Mouse (Mus musculus) liver, embryonic 12.5 days (tissue): ENCODE results near the gene Car11. TPM values are rescaled to one million over a fixed set of nuclear protein-coding genes. Genes with fewer than 3 reads are reported as not detected.
A peak's percentile ranks its signal among the peaks of the same experiment; 100 is the strongest.

Experiments
- ATAC-seq: fragments of 200-750 bp; cut with Nextera tagmentation; 2 replicates; pipeline ENCODE4 v1.8.0; 2017; ENCODE audit warnings: moderate number of reproducible peaks, mild to moderate bottlenecking, moderate library complexity
- H3K27ac ChIP-seq: fragments of 300-500 bp; sonication (generic); 2 replicates; pipeline ENCODE4 v1.5.1; 2016; ENCODE audit warnings: mild to moderate bottlenecking
- H3K27me3 ChIP-seq: fragments of 300-500 bp; sonication (generic); replicated peaks from 2 replicates; pipeline ENCODE4 v1.6.1; 2016; ENCODE audit warnings: mild to moderate bottlenecking, moderate library complexity
- H3K36me3 ChIP-seq: fragments of 300-500 bp; sonication (generic); 2 replicates; pipeline ENCODE4 v1.6.1; 2016; ENCODE audit warnings: mild to moderate bottlenecking, moderate library complexity
- H3K4me1 ChIP-seq: fragments of 300-500 bp; sonication (generic); 2 replicates; pipeline ENCODE4 v1.6.1; 2016
- H3K4me2 ChIP-seq: fragments of 300-500 bp; sonication (generic); 2 replicates; pipeline ENCODE4 v1.6.1; 2016; ENCODE audit warnings: mild to moderate bottlenecking, moderate library complexity
- H3K4me3 ChIP-seq: fragments of 300-500 bp; sonication (generic); 2 replicates; pipeline ENCODE4 v1.5.1; 2016; ENCODE audit warnings: mild to moderate bottlenecking, moderate library complexity
- H3K9ac ChIP-seq: fragments of 300-500 bp; sonication (generic); 2 replicates; pipeline ENCODE4 v1.6.1; 2016; ENCODE audit warnings: mild to moderate bottlenecking, moderate library complexity
- H3K9me3 ChIP-seq: fragments of 300-500 bp; sonication (generic); replicated peaks from 2 replicates; pipeline ENCODE4 v1.6.1; 2016; ENCODE audit warnings: mild to moderate bottlenecking, moderate library complexity
- WGBS: fragments of 180-500 bp; shearing (Covaris S2); methylation state at CpG from one replicate; pipeline ENCODE4 v1.1.7; 2016; ENCODE audit not compliant: insufficient replicate concordance; 5-methylcytosine and 5-hydroxymethylcytosine counted together
- polyA plus RNA-seq: library from polyadenylated mRNA; unstranded; fragments of >200 nt; fragmentation: Nextera tagmentation; extraction: Ambion mirVana; gene quantifications from 2 replicates; pipeline ENCODE4 v1.2.1, GENCODE M21; 2016

Car11 gene
- polyA plus RNA-seq, 1 experiment from 2014 or later, result 0.93 TPM

GRCm38 (mm10) chr7:45695098-45695497, 4.5 kb upstream of the Car11 start:
- no peak overlapping the region for H3K4me2 ChIP-seq
- H3K4me3 ChIP-seq, result no peak overlapping the region
- H3K27me3 ChIP-seq, result peaks cover 25% of the 10 kb centered on the region
- no peaks in the 10 kb centered on the region for H3K9me3 ChIP-seq
- H3K36me3 ChIP-seq, result no peaks in the 10 kb centered on the region
- H3K4me1 ChIP-seq, result peaks cover 4% of the 10 kb centered on the region; the same call in 1 of the 2 replicates
- H3K9ac ChIP-seq, result no peak overlapping the region
- no peak overlapping the region for H3K27ac ChIP-seq
- ATAC-seq, result no peak
- 30% methylated on average over 6 of the region's 6 CpGs for WGBS

GRCm38 (mm10) chr7:45697894-45698293, 1.7 kb upstream of the Car11 start:
- ATAC-seq, result no peak
- Histone ChIP-seq H3K36me3 (no peaks in the 10 kb centered on the region), H3K4me3 (no peak overlapping the region), H3K9me3 (no peaks in the 10 kb centered on the region), H3K27me3 (peaks cover 51% of the 10 kb centered on the region), H3K9ac (no peak overlapping the region), H3K4me2 (no peak overlapping the region), H3K27ac (no peak overlapping the region), H3K4me1 (peaks cover 9% of the 10 kb centered on the region; the same call in 1 of the 2 replicates)
- 79% methylated on average over 7 of the region's 7 CpGs for WGBS

GRCm38 (mm10) chr7:45700301-45701015, 815 bp downstream of the Car11 start:
- WGBS, result 2% methylated on average over 20 of the region's 20 CpGs
- H3K27ac ChIP-seq, result no peak overlapping the region
- no peaks in the 10 kb centered on the region for H3K9me3 ChIP-seq
- no peak overlapping the region for H3K9ac ChIP-seq
- H3K4me3 ChIP-seq, result peak overlapping the region; percentile 30
- no peaks in the 10 kb centered on the region for H3K36me3 ChIP-seq
- H3K4me1 ChIP-seq, result peaks cover 32% of the 10 kb centered on the region
- ATAC-seq, result no peak
- H3K27me3 ChIP-seq, result peaks cover 59% of the 10 kb centered on the region
- H3K4me2 ChIP-seq, result peak overlapping the region; percentile 53

- H3K9me3 ChIP-seq, result no peaks in the 10 kb centered on the region
- 37% methylated on average over 11 of the region's 11 CpGs for WGBS
- H3K36me3 ChIP-seq, result no peaks in the 10 kb centered on the region
- H3K27me3 ChIP-seq, result peaks cover 59% of the 10 kb centered on the region
- no peak for ATAC-seq
- H3K27ac ChIP-seq, result no peak overlapping the region
- no peak overlapping the region for H3K4me2 ChIP-seq
- no peak overlapping the region for H3K9ac ChIP-seq
- H3K4me3 ChIP-seq, result no peak overlapping the region
- H3K4me1 ChIP-seq, result peaks cover 38% of the 10 kb centered on the region
Observed at GRCm38 (mm10) chr7:45701072-45701471, 1.4 kb downstream of the Car11 start.

- ATAC-seq, result no peak
- H3K4me1 ChIP-seq, result peaks cover 44% of the 10 kb centered on the region
- 69% methylated on average over 11 of the region's 11 CpGs for WGBS
- H3K4me2 ChIP-seq, result no peak overlapping the region
- H3K4me3 ChIP-seq, result no peak overlapping the region
- H3K9ac ChIP-seq, result no peak overlapping the region
- H3K9me3 ChIP-seq, result no peaks in the 10 kb centered on the region
- H3K36me3 ChIP-seq, result no peaks in the 10 kb centered on the region
- no peak overlapping the region for H3K27ac ChIP-seq
- peaks cover 59% of the 10 kb centered on the region for H3K27me3 ChIP-seq
Observed at GRCm38 (mm10) chr7:45701607-45702006, 2.0 kb downstream of the Car11 start.

- no peaks in the 10 kb centered on the region for H3K36me3 ChIP-seq
- H3K27ac ChIP-seq, result no peak overlapping the region
- H3K4me3 ChIP-seq, result no peak overlapping the region
- H3K27me3 ChIP-seq, result peaks cover 59% of the 10 kb centered on the region
- no peak for ATAC-seq
- 78% methylated on average over 11 of the region's 11 CpGs for WGBS
- H3K9me3 ChIP-seq, result no peaks in the 10 kb centered on the region
- no peak overlapping the region for H3K4me2 ChIP-seq
- no peak overlapping the region for H3K9ac ChIP-seq
- peaks cover 51% of the 10 kb centered on the region for H3K4me1 ChIP-seq
Observed at GRCm38 (mm10) chr7:45702316-45702715, 2.7 kb downstream of the Car11 start.

- H3K36me3 ChIP-seq, result no peaks in the 10 kb centered on the region
- H3K27ac ChIP-seq, result no peak overlapping the region
- peaks cover 56% of the 10 kb centered on the region for H3K27me3 ChIP-seq
- 83% methylated on average over 17 of the region's 17 CpGs for WGBS
- no peak overlapping the region for H3K4me3 ChIP-seq
- no peak for ATAC-seq
- H3K9me3 ChIP-seq, result no peaks in the 10 kb centered on the region
- H3K4me1 ChIP-seq, result peaks cover 57% of the 10 kb centered on the region
- H3K9ac ChIP-seq, result no peak overlapping the region
- no peak overlapping the region for H3K4me2 ChIP-seq
Observed at GRCm38 (mm10) chr7:45702809-45703520, 3.3 kb downstream of the Car11 start.

- WGBS, result 49% methylated on average over 12 of the region's 12 CpGs
- no peak overlapping the region for H3K9ac ChIP-seq
- peak overlapping the region; percentile 6; the same call in 1 of the 2 replicates for H3K4me3 ChIP-seq
- no peaks in the 10 kb centered on the region for H3K36me3 ChIP-seq
- peak overlapping the region; percentile 72; the same call in 1 of the 2 replicates for H3K27ac ChIP-seq
- no peaks in the 10 kb centered on the region for H3K9me3 ChIP-seq
- ATAC-seq, result no peak
- peaks cover 50% of the 10 kb centered on the region for H3K27me3 ChIP-seq
- H3K4me2 ChIP-seq, result peak overlapping the region; percentile 100
- peaks cover 64% of the 10 kb centered on the region for H3K4me1 ChIP-seq
Observed at GRCm38 (mm10) chr7:45703521-45704033, 3.9 kb downstream of the Car11 start.

- Histone ChIP-seq H3K9ac (peak overlapping the region; percentile 62), H3K36me3 (peaks cover under 1% of the 10 kb centered on the region; the same call in 1 of the 2 replicates)
Observed at GRCm38 (mm10) chr7:45704046-45704559, 4.5 kb downstream of the Car11 start.

GRCm38 (mm10) chr7:45704730-45705442, 5.2 kb downstream of the Car11 start, which contains the start of gene Dbp:
Gene Dbp (plus strand): TSS chr7:45705088.
- under 1% methylated on average over 36 of the region's 36 CpGs for WGBS

More at GRCm38 (mm10) chr7:45704046-45704559, 4.5 kb downstream of the Car11 start:
- Histone ChIP-seq H3K4me2 (peak overlapping the region; percentile 100), H3K27me3 (peaks cover 45% of the 10 kb centered on the region), H3K4me1 (peaks cover 67% of the 10 kb centered on the region), H3K27ac (peak overlapping the region; percentile 72), H3K4me3 (peak overlapping the region; percentile 71), H3K9me3 (no peaks in the 10 kb centered on the region)
- WGBS, result 2% methylated on average over 13 of the region's 13 CpGs
- ATAC-seq, result peak; percentile 49

GRCm38 (mm10) chr7:45705443-45705864, 5.8 kb downstream of the Car11 start:
- peak overlapping the region; percentile 100 for H3K4me2 ChIP-seq
- peak overlapping the region; percentile 71 for H3K4me3 ChIP-seq
- WGBS, result under 1% methylated on average over 21 of the region's 21 CpGs
- peaks cover 60% of the 10 kb centered on the region for H3K4me1 ChIP-seq
- no peaks in the 10 kb centered on the region for H3K9me3 ChIP-seq
- H3K9ac ChIP-seq, result peak overlapping the region; percentile 81
- peaks cover 31% of the 10 kb centered on the region for H3K27me3 ChIP-seq
- H3K27ac ChIP-seq, result peak overlapping the region; percentile 73
- peaks cover 13% of the 10 kb centered on the region for H3K36me3 ChIP-seq
- no peak for ATAC-seq

More at GRCm38 (mm10) chr7:45704730-45705442, 5.2 kb downstream of the Car11 start, which contains the start of gene Dbp:
- Histone ChIP-seq H3K27ac (peak within 1 kb of the TSS; percentile 73), H3K4me1 (peaks cover 65% of the 10 kb centered on the region), H3K27me3 (peaks cover 37% of the 10 kb centered on the region), H3K36me3 (peaks cover 7% of the 10 kb centered on the region), H3K9ac (peak within 1 kb of the TSS; percentile 81), H3K4me2 (peak within 1 kb of the TSS; percentile 100), H3K4me3 (peak within 1 kb of the TSS; percentile 71), H3K9me3 (no peaks in the 10 kb centered on the region)
- ATAC-seq, result peak; percentile 82
